ENCODE assay signal across 15 mouse cellular contexts in genomic region chr17:32031684-32032083, GRCm38 (mm10). TPM values are rescaled to one million over a fixed set of nuclear protein-coding genes. Genes with fewer than 3 reads are reported as not detected.
"Had no signal": no experiment of that assay in that cellular context is flagged by ENCODE, and none has a peak within 500 bp of the region (broad histone marks: within the 10 kb centered on the region; RNA-seq: fewer than 3 reads in every experiment).

No protein-coding gene starts in this region.

- H3K4me3 ChIP-seq: liver, embryonic 13.5 days; lung, embryonic 15.5 days; neural tube, embryonic 12.5 days; neural tube, embryonic 15.5 days had no signal

- DNase-seq: kidney, adult 18-20 months; kidney, adult 9 months; kidney, postnatal 14 days; kidney, postnatal 4 days; liver, embryonic 13.5 days; lung, postnatal 10 days; lung, postnatal 36 days; midbrain, embryonic 14.5 days; thymus, adult 18-20 months; thymus, postnatal 36 days had no signal

- H3K27ac ChIP-seq: liver, embryonic 13.5 days; lung, embryonic 15.5 days; neural tube, embryonic 12.5 days; neural tube, embryonic 15.5 days had no signal

RNA-seq across cellular contexts. Expression of gene Hsf2bp, which starts 4.5 kb away (rescaled TPM):
- total RNA-seq: megakaryocyte progenitor cell, adult 5-6 weeks; megakaryocyte-erythroid progenitor cell, adult 5-6 weeks had no signal
